Mouse (Mus musculus): ENCODE measurements around the gene Gtf2ird2.

- TF ChIP-seq CTCF (IDR thresholded peaks at IDR 0.05; ENCODE audit: insufficient read depth, low read depth, low read length) (no peak), POLR2A (IDR thresholded peaks at IDR 0.05; ENCODE audit: insufficient read depth, low read depth, low read length) (no peak)
These were observed 4.8 kb downstream of the Gtf2ird2 start for GRCm38 (mm10) chr5:134188571-134188970.

All from olfactory bulb, adult 2 months (tissue).